Mouse (Mus musculus) frontal cortex, adult (tissue): ENCODE data around the gene Borcs5.

Source experiments
- ATAC-seq: cut with Nextera tagmentation; 2 replicates; pipeline ENCODE4 v1.9.2; 2017; ENCODE audit warnings: mild to moderate bottlenecking, moderate library complexity, mixed read lengths; ENCODE audit not compliant: low TSS enrichment

The Borcs5 gene

GRCm38 (mm10) chr6:134639210-134639609 lies at the start of gene Borcs5:
TSS of gene Borcs5 (plus strand) at chr6:134639510.
- no peak for ATAC-seq

GRCm38 (mm10) chr6:134591614-134592013 lies 47.7 kb upstream of the Borcs5 start:
- no peak for ATAC-seq

- ATAC-seq, result no peak
These were observed 44.5 kb upstream of the Borcs5 start for GRCm38 (mm10) chr6:134594569-134595442.

GRCm38 (mm10) chr6:134597651-134598229 lies 41.6 kb upstream of the Borcs5 start:
- ATAC-seq, result peak; percentile 92

GRCm38 (mm10) chr6:134599239-134599638 lies 40.1 kb upstream of the Borcs5 start:
- ATAC-seq, result no peak

GRCm38 (mm10) chr6:134601130-134601529 lies 38.2 kb upstream of the Borcs5 start:
- ATAC-seq, result no peak

GRCm38 (mm10) chr6:134601766-134602165 lies 37.5 kb upstream of the Borcs5 start:
- 0 out of 2 replicates have a peak, but pooled peaks have one; percentile 40 for ATAC-seq

- ATAC-seq, result no peak
These were observed 36.8 kb upstream of the Borcs5 start for GRCm38 (mm10) chr6:134602371-134603003.

- ATAC-seq, result peak; percentile 78
These were observed 34.1 kb upstream of the Borcs5 start for GRCm38 (mm10) chr6:134605196-134605595.

GRCm38 (mm10) chr6:134606540-134606939 lies 32.8 kb upstream of the Borcs5 start:
- no peak for ATAC-seq

- peak; percentile 42; the same call in 1 of the 2 replicates for ATAC-seq
These were observed 32.2 kb upstream of the Borcs5 start for GRCm38 (mm10) chr6:134606949-134607746.

- ATAC-seq, result peak; percentile 69
These were observed 28.9 kb upstream of the Borcs5 start for GRCm38 (mm10) chr6:134610380-134610779.

GRCm38 (mm10) chr6:134611896-134612295 lies 27.4 kb upstream of the Borcs5 start:
- no peak for ATAC-seq

- no peak for ATAC-seq
These were observed 25.0 kb upstream of the Borcs5 start for GRCm38 (mm10) chr6:134614322-134614721.

GRCm38 (mm10) chr6:134614723-134615648 lies 24.3 kb upstream of the Borcs5 start:
- ATAC-seq, result peak; percentile 75

GRCm38 (mm10) chr6:134617589-134617988 lies 21.7 kb upstream of the Borcs5 start:
- ATAC-seq, result no peak

GRCm38 (mm10) chr6:134620129-134620528 lies 19.2 kb upstream of the Borcs5 start:
- no peak for ATAC-seq

- peak; percentile 78 for ATAC-seq
These were observed 18.3 kb upstream of the Borcs5 start for GRCm38 (mm10) chr6:134620846-134621551.

- ATAC-seq, result peak; percentile 55; the same call in 1 of the 2 replicates
These were observed 17.8 kb upstream of the Borcs5 start for GRCm38 (mm10) chr6:134621552-134621949.

GRCm38 (mm10) chr6:134625431-134625830 lies 13.9 kb upstream of the Borcs5 start:
- no peak for ATAC-seq
